12 mouse cellular contexts compared by ENCODE assay signal in the genomic region with DNA sequence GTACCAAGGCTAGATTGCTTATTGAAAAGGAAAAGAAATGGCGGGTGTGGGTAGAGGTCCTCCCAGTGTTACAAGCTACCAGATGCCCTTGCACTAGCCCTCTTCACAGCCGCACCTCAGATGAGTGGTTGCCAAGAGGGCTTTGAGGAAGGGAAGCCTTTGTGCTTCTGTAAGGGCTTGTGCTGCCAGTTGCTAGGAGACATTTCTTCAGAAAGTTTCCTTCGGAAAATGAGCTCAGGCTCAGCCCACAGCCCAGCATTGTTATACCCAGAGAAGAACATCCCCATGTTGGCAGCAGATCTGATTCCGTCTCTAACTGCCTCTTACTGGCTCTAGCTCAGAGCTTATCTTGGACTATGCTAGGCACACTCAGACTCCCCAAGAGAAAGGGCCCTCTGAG. TPM values are rescaled to one million over a fixed set of nuclear protein-coding genes. Genes with fewer than 3 reads are reported as not detected.
A peak's percentile ranks its signal among the peaks of the same experiment; 100 is the strongest.
DNase-seq lines count a peak whose midpoint lies in the region; ATAC-seq and TF ChIP-seq lines count a peak whose summit lies in the region.
"Had no signal": no experiment of that assay in that cellular context is flagged by ENCODE, and none has a peak within 500 bp of the region (broad histone marks: within the 10 kb centered on the region; RNA-seq: fewer than 3 reads in every experiment).

No protein-coding gene starts in this region.

- no peak overlapping the region for H3K4me3 ChIP-seq in kidney, embryonic 15.5 days (replicated peaks)
- H3K4me3 ChIP-seq in hindbrain, embryonic 12.5 days: no peak overlapping the region
- no peak overlapping the region for H3K4me3 ChIP-seq in midbrain, embryonic 12.5 days

- H3K27ac ChIP-seq in kidney, embryonic 15.5 days: 0 out of 2 replicates have a peak overlapping the region, but pooled peaks have one; percentile 92
- H3K27ac ChIP-seq in hindbrain, embryonic 12.5 days: no peak overlapping the region
- H3K27ac ChIP-seq in midbrain, embryonic 12.5 days (replicated peaks): 0 out of 2 replicates have a peak overlapping the region, but pooled peaks have one; percentile 12

- H3K36me3 ChIP-seq in kidney, embryonic 15.5 days: no peaks in the 10 kb centered on the region
- H3K36me3 ChIP-seq in hindbrain, embryonic 12.5 days: no peaks in the 10 kb centered on the region
- no peaks in the 10 kb centered on the region for H3K36me3 ChIP-seq in midbrain, embryonic 12.5 days

- peaks cover 59% of the 10 kb centered on the region for H3K4me1 ChIP-seq in kidney, embryonic 15.5 days
- peaks cover 6% of the 10 kb centered on the region; the same call in 1 of the 2 replicates for H3K4me1 ChIP-seq in hindbrain, embryonic 12.5 days
- H3K4me1 ChIP-seq in midbrain, embryonic 12.5 days: peaks cover 13% of the 10 kb centered on the region; the same call in 1 of the 2 replicates
- H3K4me1 ChIP-seq: megakaryocyte, embryonic 14.5 days had no signal

- intact Hi-C loops in heart, postnatal 10 days (cut with DNase I): no loop called here

- no peak overlapping the region for H3K4me2 ChIP-seq in kidney, embryonic 15.5 days
- no peak overlapping the region for H3K4me2 ChIP-seq in hindbrain, embryonic 12.5 days (replicated peaks)
- H3K4me2 ChIP-seq in midbrain, embryonic 12.5 days (replicated peaks): no peak overlapping the region

- no peak for ATAC-seq in kidney, embryonic 15.5 days (replicated peaks; ENCODE audit: low FRiP score)
- ATAC-seq in hindbrain, embryonic 12.5 days (ENCODE audit: low FRiP score): peak; percentile 59
- ATAC-seq in midbrain, embryonic 12.5 days (ENCODE audit: low FRiP score, low read depth): peak; percentile 70; the same call in 1 of the 2 replicates
- ATAC-seq: Patski had no signal

- WGBS in kidney, embryonic 15.5 days: 75% methylated on average over 4 of the region's 4 CpGs
- WGBS in hindbrain, embryonic 12.5 days: 39% methylated on average over 4 of the region's 4 CpGs
- WGBS in midbrain, embryonic 12.5 days: 30% methylated on average over 4 of the region's 4 CpGs

- no peak for DNase-seq in kidney, adult 8-10 months
- peak; percentile 91 for DNase-seq in brain, embryonic 14.5 days (ENCODE audit: low read depth)
- DNase-seq in MN1 (ENCODE audit: low spot score): no peak
- no peak for DNase-seq in heart, postnatal 10 days
- no peak for DNase-seq in cerebellum, adult 8-10 months
- DNase-seq: left cerebral cortex, postnatal 4 days had no signal

- no peaks in the 10 kb centered on the region for H3K27me3 ChIP-seq in kidney, embryonic 15.5 days
- H3K27me3 ChIP-seq in hindbrain, embryonic 12.5 days: no peaks in the 10 kb centered on the region
- H3K27me3 ChIP-seq in midbrain, embryonic 12.5 days: 0 out of 2 replicates have a peak, but pooled peaks cover 4% of the 10 kb centered on the region
- H3K27me3 ChIP-seq: Patski had no signal

- TF ChIP-seq POLR2A in brain, embryonic 14.5 days (IDR thresholded peaks at IDR 0.05; ENCODE audit: borderline replicate concordance, extremely low read depth, insufficient read depth, insufficient read length, poor library complexity, severe bottlenecking): no peak

- H3K9ac ChIP-seq in kidney, embryonic 15.5 days: no peak overlapping the region
- no peak overlapping the region for H3K9ac ChIP-seq in hindbrain, embryonic 12.5 days
- no peak overlapping the region for H3K9ac ChIP-seq in midbrain, embryonic 12.5 days (replicated peaks)

- TF ChIP-seq CTCF in brain, embryonic 14.5 days (IDR thresholded peaks at IDR 0.05; ENCODE audit: borderline replicate concordance, extremely low read depth, insufficient read depth, insufficient read length): no peak

- H3K9me3 ChIP-seq in kidney, embryonic 15.5 days (replicated peaks): no peaks in the 10 kb centered on the region
- no peaks in the 10 kb centered on the region for H3K9me3 ChIP-seq in hindbrain, embryonic 12.5 days (replicated peaks)
- no peaks in the 10 kb centered on the region for H3K9me3 ChIP-seq in midbrain, embryonic 12.5 days
- H3K9me3 ChIP-seq: megakaryocyte, embryonic 14.5 days had no signal

RNA-seq across cellular contexts. Expression of a gene that starts 11.7 kb away (rescaled TPM):
- polyA plus RNA-seq in kidney, embryonic 15.5 days (2015; fragmentation: Nextera tagmentation; extraction: Ambion mirVana): 5.7 and 6.0 TPM in 2 replicates
- polyA plus RNA-seq in brain, embryonic 14.5 days (2012; rRNA removed): 0.57 and 0.72 TPM in 2 replicates
- 2.5 and 4.5 TPM in 2 replicates for polyA plus RNA-seq in hindbrain, embryonic 12.5 days (2016; fragmentation: Nextera tagmentation; extraction: Ambion mirVana)
- polyA plus RNA-seq in midbrain, embryonic 12.5 days (2016; fragmentation: Nextera tagmentation; extraction: Ambion mirVana): 0.24 and 0.48 TPM in 2 replicates
- total RNA-seq in heart, postnatal 10 days (2021): 10 to 100 TPM in 1 of 2 experiments, 1 to 10 TPM in 1; 2.7 to 11.2 TPM

RNA-seq across cellular contexts. Expression of a gene that starts 49.0 kb away (rescaled TPM):
- 1.3 and 5.1 TPM in 2 replicates for polyA plus RNA-seq in kidney, embryonic 15.5 days (2015; fragmentation: Nextera tagmentation; extraction: Ambion mirVana)
- polyA plus RNA-seq in brain, embryonic 14.5 days (2012; rRNA removed): 0.07 TPM in 1 of 2 replicates, not detected in the other
- polyA plus RNA-seq in hindbrain, embryonic 12.5 days (2016; fragmentation: Nextera tagmentation; extraction: Ambion mirVana): not detected in 2 replicates
- not detected in 2 replicates for polyA plus RNA-seq in midbrain, embryonic 12.5 days (2016; fragmentation: Nextera tagmentation; extraction: Ambion mirVana)
- not detected for total RNA-seq in heart, postnatal 10 days (2021)
- total RNA-seq: left cerebral cortex, postnatal 4 days had no signal
- polyA plus RNA-seq: frontal cortex, adult 2 months had no signal
